Mouse (Mus musculus) intestine, embryonic 16.5 days (tissue): ENCODE data around the gene Slc6a9. TPM values are rescaled to one million over a fixed set of nuclear protein-coding genes. Genes with fewer than 3 reads are reported as not detected.

Experiments
- ATAC-seq: fragments of 200-750 bp; cut with Nextera tagmentation; 2 replicates; pipeline ENCODE4 v1.8.0; 2017; ENCODE audit warnings: moderate TSS enrichment, moderate library complexity
- H3K27ac ChIP-seq: fragments of 300-500 bp; sonication (generic); 2 replicates; pipeline ENCODE4 v1.5.1; 2014; ENCODE audit warnings: mild to moderate bottlenecking, low read length
- H3K27me3 ChIP-seq: fragments of 300-500 bp; sonication (generic); replicated peaks from 2 replicates; pipeline ENCODE4 v1.6.1; 2014; ENCODE audit warnings: low read length, control low read depth, mixed read lengths; ENCODE audit not compliant: control insufficient read depth, insufficient read depth
- H3K36me3 ChIP-seq: fragments of 300-500 bp; sonication (generic); 2 replicates; pipeline ENCODE4 v1.6.1; 2014; ENCODE audit warnings: low read length, control low read depth; ENCODE audit not compliant: control insufficient read depth, insufficient read depth
- H3K4me1 ChIP-seq: fragments of 300-500 bp; sonication (generic); 2 replicates; pipeline ENCODE4 v1.6.1; 2014; ENCODE audit warnings: low read length, control low read depth, mixed read lengths; ENCODE audit not compliant: control insufficient read depth, insufficient read depth
- H3K4me2 ChIP-seq: fragments of 300-500 bp; sonication (generic); 2 replicates; pipeline ENCODE4 v1.6.1; 2014; ENCODE audit warnings: low read depth, low read length, control low read depth
- H3K4me3 ChIP-seq: fragments of 300-500 bp; sonication (generic); 2 replicates; pipeline ENCODE4 v1.5.1; 2014; ENCODE audit warnings: mild to moderate bottlenecking, low read length
- H3K9ac ChIP-seq: fragments of 300-500 bp; sonication (generic); 2 replicates; pipeline ENCODE4 v1.6.1; 2014; ENCODE audit warnings: low read depth, low read length
- H3K9me3 ChIP-seq: fragments of 300-500 bp; sonication (generic); 2 replicates; pipeline ENCODE4 v1.6.1; 2016; ENCODE audit warnings: low read length, control low read depth; ENCODE audit not compliant: control insufficient read depth
- WGBS: fragments of 180-500 bp; shearing (Covaris S2); extraction: QIAGEN DNeasy Blood & Tissue Kit; methylation state at CpG from one replicate; pipeline ENCODE4 v1.1.7; 2014; 5-methylcytosine and 5-hydroxymethylcytosine counted together
- polyA plus RNA-seq: library from polyadenylated mRNA; unstranded; fragments of >200 nt; fragmentation: Nextera tagmentation; extraction: Ambion mirVana; gene quantifications from 2 replicates; pipeline ENCODE4 v1.2.1, GENCODE M21; 2015

The Slc6a9 gene
- polyA plus RNA-seq, 1 experiment from 2014 or later, result 10.8 TPM

DNA sequence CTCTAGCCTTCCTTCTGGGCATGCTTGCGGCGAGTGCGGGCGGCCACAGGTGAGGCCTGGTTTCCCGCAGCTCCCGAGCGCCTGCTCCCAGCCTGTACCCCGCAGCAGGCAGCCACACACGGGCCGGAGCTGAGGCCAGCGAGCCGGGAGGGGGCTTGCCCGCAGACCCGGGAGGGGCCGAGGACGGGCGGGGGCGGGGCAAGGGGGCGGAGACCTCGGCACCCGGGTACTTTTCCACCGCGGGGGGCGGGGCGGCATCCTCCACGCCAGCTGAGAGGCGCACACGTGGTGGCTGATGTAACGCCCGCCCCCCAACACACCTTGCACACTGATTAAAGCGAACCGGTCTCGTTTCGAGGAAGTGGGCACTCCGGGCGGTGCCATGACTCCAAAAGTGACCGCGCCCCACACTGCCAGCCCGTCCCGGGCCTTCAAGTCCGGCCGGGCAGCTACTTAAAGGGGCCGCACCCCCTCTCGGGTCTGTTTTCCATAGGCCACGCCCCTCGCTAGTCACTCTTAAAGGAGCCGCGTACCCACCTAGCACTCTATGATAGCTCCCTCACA is 2.0 kb downstream of the Slc6a9 start:
- H3K9me3 ChIP-seq, result no peaks in the 10 kb centered on the region
- H3K27ac ChIP-seq, result peak overlapping the region; percentile 90
- no peaks in the 10 kb centered on the region for H3K27me3 ChIP-seq
- peaks cover 20% of the 10 kb centered on the region for H3K4me1 ChIP-seq
- peak overlapping the region; percentile 82 for H3K9ac ChIP-seq
- H3K36me3 ChIP-seq, result no peaks in the 10 kb centered on the region
- peak overlapping the region; percentile 86 for H3K4me2 ChIP-seq
- ATAC-seq, result peak; percentile 89
- peak overlapping the region; percentile 73 for H3K4me3 ChIP-seq
- 0% methylated on average over 44 of the region's 48 CpGs for WGBS

DNA sequence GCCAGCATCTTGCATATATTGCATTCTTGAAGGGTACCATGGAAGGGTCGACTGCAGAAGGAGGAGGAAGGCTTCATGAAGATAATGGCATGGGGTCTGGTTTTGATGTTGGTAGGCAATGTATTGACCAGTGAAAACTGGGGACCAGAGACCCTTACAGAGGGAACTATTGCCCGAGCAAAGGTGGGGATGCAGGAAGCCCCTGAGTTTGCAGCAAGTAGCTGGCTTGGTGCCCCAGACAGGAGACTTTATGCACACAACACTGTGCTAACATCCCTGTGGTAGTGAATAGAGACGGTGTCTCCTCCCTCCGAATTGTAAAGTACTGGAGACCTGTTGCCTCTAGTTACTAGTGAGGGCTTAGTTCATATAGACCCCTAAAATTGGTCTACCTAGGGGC is 3.0 kb downstream of the Slc6a9 start:
- no peaks in the 10 kb centered on the region for H3K36me3 ChIP-seq
- H3K9ac ChIP-seq, result no peak overlapping the region
- H3K4me1 ChIP-seq, result peaks cover 14% of the 10 kb centered on the region
- no peaks in the 10 kb centered on the region for H3K27me3 ChIP-seq
- H3K9me3 ChIP-seq, result no peaks in the 10 kb centered on the region
- H3K4me3 ChIP-seq, result no peak overlapping the region
- no peak overlapping the region for H3K27ac ChIP-seq
- WGBS, result 62% methylated on average over 4 of the region's 4 CpGs
- no peak overlapping the region for H3K4me2 ChIP-seq
- ATAC-seq, result no peak

DNA sequence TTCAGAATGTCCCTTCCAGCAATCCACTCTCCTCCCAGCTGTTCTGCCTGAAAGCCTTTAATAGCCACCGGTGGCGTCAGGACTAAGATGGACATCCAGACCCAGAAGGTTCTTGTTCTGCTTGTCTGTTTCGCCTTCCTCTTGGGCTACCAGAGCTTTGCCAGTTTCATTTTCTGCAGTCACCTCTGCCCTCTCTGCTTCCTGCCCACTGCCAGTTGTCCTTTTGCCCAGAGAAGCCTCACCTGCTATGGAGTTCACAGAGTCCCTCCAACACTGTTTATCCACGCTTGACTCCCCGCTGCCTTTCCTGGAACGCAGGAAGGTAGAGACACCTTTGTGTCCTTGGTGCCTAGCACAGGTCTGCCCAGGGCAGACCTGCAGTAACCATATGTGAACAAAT is 5.1 kb downstream of the Slc6a9 start:
- no peaks in the 10 kb centered on the region for H3K27me3 ChIP-seq
- no peak overlapping the region for H3K27ac ChIP-seq
- H3K4me2 ChIP-seq, result no peak overlapping the region
- H3K9ac ChIP-seq, result no peak overlapping the region
- no peaks in the 10 kb centered on the region for H3K9me3 ChIP-seq
- H3K4me3 ChIP-seq, result no peak overlapping the region
- 77% methylated on average over 6 of the region's 6 CpGs for WGBS
- peaks cover 12% of the 10 kb centered on the region for H3K4me1 ChIP-seq
- H3K36me3 ChIP-seq, result no peaks in the 10 kb centered on the region
- ATAC-seq, result no peak

- no peak for ATAC-seq
Observed at GRCm38 (mm10) chr4:117840821-117841220, 6.5 kb downstream of the Slc6a9 start.

GRCm38 (mm10) chr4:117841566-117841965 is 7.3 kb downstream of the Slc6a9 start:
- Histone ChIP-seq H3K9ac (no peak overlapping the region), H3K4me2 (no peak overlapping the region), H3K27ac (no peak overlapping the region), H3K27me3 (no peaks in the 10 kb centered on the region), H3K4me1 (peaks cover 7% of the 10 kb centered on the region; the same call in 1 of the 2 replicates), H3K9me3 (no peaks in the 10 kb centered on the region), H3K36me3 (no peaks in the 10 kb centered on the region), H3K4me3 (no peak overlapping the region)
- 57% methylated on average over 3 of the region's 3 CpGs for whole genome bisulfite sequencing
- ATAC-seq, result no peak

More at GRCm38 (mm10) chr4:117840821-117841220, 6.5 kb downstream of the Slc6a9 start:
- Histone ChIP-seq H3K36me3 (no peaks in the 10 kb centered on the region), H3K9me3 (no peaks in the 10 kb centered on the region), H3K4me2 (no peak overlapping the region), H3K4me3 (no peak overlapping the region), H3K4me1 (peaks cover 7% of the 10 kb centered on the region; the same call in 1 of the 2 replicates), H3K9ac (no peak overlapping the region), H3K27ac (no peak overlapping the region), H3K27me3 (no peaks in the 10 kb centered on the region)
- 87% methylated on average over 5 of the region's 5 CpGs for WGBS

- Histone ChIP-seq H3K9me3 (no peaks in the 10 kb centered on the region), H3K36me3 (no peaks in the 10 kb centered on the region), H3K4me3 (no peak overlapping the region), H3K27ac (no peak overlapping the region), H3K9ac (no peak overlapping the region), H3K4me2 (no peak overlapping the region), H3K27me3 (no peaks in the 10 kb centered on the region), H3K4me1 (no peaks in the 10 kb centered on the region)
- WGBS, result 90% methylated on average over 5 of the region's 5 CpGs
- ATAC-seq, result no peak
Observed at GRCm38 (mm10) chr4:117843101-117843500, 8.8 kb downstream of the Slc6a9 start.

- Histone ChIP-seq H3K27ac (no peak overlapping the region), H3K27me3 (no peaks in the 10 kb centered on the region), H3K9me3 (no peaks in the 10 kb centered on the region), H3K4me2 (no peak overlapping the region), H3K36me3 (no peaks in the 10 kb centered on the region), H3K9ac (no peak overlapping the region), H3K4me1 (no peaks in the 10 kb centered on the region), H3K4me3 (no peak overlapping the region)
- ATAC-seq, result no peak
- 86% methylated on average over 5 of the region's 5 CpGs for WGBS
Observed at GRCm38 (mm10) chr4:117844467-117844866, 10.2 kb downstream of the Slc6a9 start.

- Histone ChIP-seq H3K4me2 (no peak overlapping the region), H3K9me3 (no peaks in the 10 kb centered on the region)
Observed at GRCm38 (mm10) chr4:117845316-117845715, 11.0 kb downstream of the Slc6a9 start.

DNA sequence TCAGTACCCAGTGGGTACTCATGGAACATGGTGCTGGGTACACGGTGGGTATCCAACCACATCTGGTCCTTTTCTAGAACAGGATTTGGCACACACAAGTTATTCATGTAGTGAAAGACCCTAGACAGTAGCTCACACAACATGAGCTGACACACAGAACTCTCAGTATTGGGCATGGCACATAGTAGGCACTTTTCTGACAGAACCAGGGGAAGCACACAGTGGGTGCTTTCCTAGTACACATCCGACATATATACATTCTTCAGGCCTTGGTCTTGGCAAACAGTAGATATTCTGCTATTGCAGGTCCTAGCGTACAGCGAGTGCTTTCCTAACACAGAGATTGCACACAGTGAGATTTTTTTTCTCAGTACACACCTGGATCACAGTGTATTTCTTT is 12.0 kb downstream of the Slc6a9 start:
- H3K4me1 ChIP-seq, result no peaks in the 10 kb centered on the region
- no peak overlapping the region for H3K9ac ChIP-seq
- H3K36me3 ChIP-seq, result no peaks in the 10 kb centered on the region
- H3K27ac ChIP-seq, result no peak overlapping the region
- H3K4me2 ChIP-seq, result no peak overlapping the region
- no peak overlapping the region for H3K4me3 ChIP-seq
- ATAC-seq, result no peak
- no peaks in the 10 kb centered on the region for H3K27me3 ChIP-seq
- WGBS, result 96% methylated on average over 4 of the region's 4 CpGs
- no peaks in the 10 kb centered on the region for H3K9me3 ChIP-seq

More at GRCm38 (mm10) chr4:117845316-117845715, 11.0 kb downstream of the Slc6a9 start:
- H3K27ac ChIP-seq, result no peak overlapping the region
- H3K4me1 ChIP-seq, result no peaks in the 10 kb centered on the region
- no peak for ATAC-seq
- H3K27me3 ChIP-seq, result no peaks in the 10 kb centered on the region
- no peak overlapping the region for H3K4me3 ChIP-seq
- WGBS, result 83% methylated on average over 11 of the region's 11 CpGs
- H3K9ac ChIP-seq, result no peak overlapping the region
- no peaks in the 10 kb centered on the region for H3K36me3 ChIP-seq

DNA sequence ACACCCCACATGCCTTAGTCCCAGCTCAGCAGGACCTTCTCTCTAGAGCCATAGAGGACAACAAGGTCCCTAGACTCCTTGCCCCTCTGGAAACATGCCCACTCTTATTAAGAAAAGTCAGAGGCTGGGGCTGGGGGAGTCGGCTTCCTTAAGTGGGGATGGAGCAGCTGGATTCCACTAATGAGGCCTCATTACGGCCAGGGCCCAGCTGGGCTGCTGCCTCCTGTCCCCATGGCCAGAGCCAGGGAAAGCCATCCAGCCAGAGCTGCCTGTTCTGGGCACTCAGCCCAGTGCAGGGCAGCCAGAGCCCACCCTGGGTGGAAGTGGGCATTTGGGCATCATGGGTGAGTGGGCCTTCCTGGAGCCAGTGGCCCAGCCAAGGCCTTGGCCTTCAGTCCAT is 12.7 kb downstream of the Slc6a9 start:
- Histone ChIP-seq H3K9ac (no peak overlapping the region), H3K4me3 (no peak overlapping the region), H3K4me1 (no peaks in the 10 kb centered on the region), H3K4me2 (no peak overlapping the region), H3K27ac (peak overlapping the region; percentile 42; the same call in 1 of the 2 replicates), H3K36me3 (no peaks in the 10 kb centered on the region), H3K27me3 (no peaks in the 10 kb centered on the region), H3K9me3 (no peaks in the 10 kb centered on the region)
- peak; percentile 34; the same call in 1 of the 2 replicates for ATAC-seq
- WGBS, result 54% methylated on average over 2 of the region's 2 CpGs
